Mouse (Mus musculus) lung, postnatal 4 days (tissue): ENCODE results near the gene Cd300e.
"Not testable (repeated sequence)": the region's sequence is repeated elsewhere in the genome, so short reads cannot be mapped to it uniquely, and the experiment has no call there.

ENCODE experiments used
- DNase-seq, 2 experiments: peaks; one replicate each; pipeline ENCODE4 v3.0.0; 2021

Cd300e gene

DNA sequence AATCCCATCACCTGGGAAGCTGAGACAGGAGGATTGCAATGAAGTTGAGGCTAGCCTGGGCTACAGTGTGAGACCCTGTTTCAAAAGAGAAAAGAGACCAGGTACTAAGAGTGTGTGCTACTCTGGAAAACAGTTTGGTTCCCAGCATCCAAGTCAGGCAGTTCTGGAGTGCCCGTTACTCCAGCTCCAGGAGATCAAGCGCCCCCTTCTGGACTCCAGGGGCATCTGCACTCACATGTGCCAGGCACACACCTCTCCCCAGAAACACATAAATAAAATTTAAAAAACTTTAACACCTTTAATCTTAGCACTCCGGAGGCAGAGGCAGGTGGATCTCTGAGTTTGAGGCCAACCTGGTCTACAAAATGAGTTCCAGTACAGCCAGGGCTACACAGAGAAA lies 19.4 kb upstream of the Cd300e start:
- no peak for DNase-seq

DNA sequence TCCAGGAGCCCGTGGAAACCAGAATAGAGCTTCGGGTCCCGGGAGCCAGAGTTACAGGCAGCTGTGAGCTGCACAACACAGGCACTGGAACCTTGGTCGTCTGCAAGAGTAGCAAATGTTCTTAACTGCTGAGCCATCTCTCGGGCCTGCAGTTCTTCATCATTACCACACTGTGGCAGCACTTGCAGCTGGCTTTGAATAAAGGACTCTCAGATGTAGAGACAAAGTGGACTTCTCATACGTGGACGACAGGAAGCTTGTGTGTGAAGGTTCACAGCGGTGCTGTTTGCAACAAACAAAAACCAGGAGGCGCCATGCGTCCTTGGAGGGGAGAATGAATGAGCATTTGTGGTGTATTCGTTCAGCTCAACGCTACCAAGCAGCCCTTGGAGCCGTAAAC lies 18.9 kb upstream of the Cd300e start:
- peak; percentile 33 to 62 for DNase-seq

- no peak for DNase-seq
Measured at GRCm38 (mm10) chr11:115078680-115079079, 16.7 kb upstream of the Cd300e start.

DNA sequence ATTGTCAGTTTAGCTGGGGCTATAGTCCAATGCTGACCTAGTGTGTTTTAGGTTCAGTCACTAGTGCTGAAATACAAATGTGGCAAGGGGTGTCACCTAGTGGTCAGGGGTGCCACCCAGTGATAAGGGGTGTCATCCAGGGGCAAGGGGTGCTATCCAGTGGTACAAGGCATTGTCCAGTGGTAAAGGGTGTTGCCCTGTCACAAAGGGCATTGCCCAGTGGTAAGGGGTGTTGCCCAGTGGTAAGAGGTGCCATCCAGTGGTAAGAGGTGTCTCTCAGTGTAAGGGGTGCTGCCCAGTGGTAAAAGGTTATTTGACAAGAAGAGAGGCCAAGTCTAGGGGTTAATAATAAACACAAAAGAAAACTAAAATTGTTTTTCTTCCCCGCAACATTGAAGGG lies 15.5 kb upstream of the Cd300e start:
- no peak for DNase-seq

GRCm38 (mm10) chr11:115075859-115076258 lies 13.9 kb upstream of the Cd300e start:
- DNase-seq, result no peak

DNA sequence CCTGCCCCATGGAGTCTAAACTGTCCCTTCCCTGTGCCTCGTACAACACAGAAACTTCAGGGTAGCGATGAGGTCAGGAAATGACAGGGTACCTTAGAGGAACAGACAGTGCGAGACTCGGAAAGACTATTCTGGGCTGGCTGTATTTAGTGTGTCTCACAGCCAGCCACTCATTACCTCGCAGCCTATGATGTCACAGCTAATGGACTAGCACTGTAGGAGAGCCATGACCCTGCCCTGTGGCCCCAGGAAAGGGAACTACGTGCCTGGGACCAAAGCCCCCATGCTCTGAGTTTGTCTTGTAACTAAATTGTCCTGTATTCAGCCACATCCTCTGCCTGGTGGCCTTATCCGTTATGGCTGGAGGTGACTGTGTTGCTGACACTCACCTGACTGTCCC lies 13.4 kb upstream of the Cd300e start:
- DNase-seq, result no peak

GRCm38 (mm10) chr11:115073002-115073401 lies 11.0 kb upstream of the Cd300e start:
- DNase-seq, result no peak

- peak; percentile 67 to 85 for DNase-seq
Measured at GRCm38 (mm10) chr11:115071631-115072294, 9.8 kb upstream of the Cd300e start.

DNA sequence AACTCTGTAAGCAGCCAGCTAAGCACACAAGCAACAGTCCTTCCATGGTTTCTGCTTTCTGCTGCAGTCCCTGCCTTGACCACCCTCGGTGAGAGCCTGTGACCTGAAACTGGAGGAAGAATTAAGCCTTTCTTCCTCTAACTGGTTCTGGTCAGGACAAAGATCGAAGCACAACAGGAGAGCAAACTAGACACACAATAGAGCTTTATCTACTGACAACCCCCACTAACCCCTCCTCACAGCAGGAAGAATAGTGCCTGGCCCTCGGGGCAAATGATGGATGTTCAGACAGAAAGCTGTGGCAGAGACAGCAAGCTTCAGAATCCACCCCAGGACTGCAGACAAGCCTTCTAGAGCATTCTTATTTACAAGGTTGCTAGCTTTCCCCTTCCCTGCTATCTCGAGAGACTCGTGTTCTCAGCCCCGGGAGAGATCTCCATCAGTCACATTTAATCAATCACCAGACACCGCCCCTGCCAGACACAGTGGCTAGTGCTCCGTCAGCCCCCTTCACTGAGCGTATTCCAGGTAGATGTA lies 9.1 kb upstream of the Cd300e start:
- DNase-seq, result no peak

DNA sequence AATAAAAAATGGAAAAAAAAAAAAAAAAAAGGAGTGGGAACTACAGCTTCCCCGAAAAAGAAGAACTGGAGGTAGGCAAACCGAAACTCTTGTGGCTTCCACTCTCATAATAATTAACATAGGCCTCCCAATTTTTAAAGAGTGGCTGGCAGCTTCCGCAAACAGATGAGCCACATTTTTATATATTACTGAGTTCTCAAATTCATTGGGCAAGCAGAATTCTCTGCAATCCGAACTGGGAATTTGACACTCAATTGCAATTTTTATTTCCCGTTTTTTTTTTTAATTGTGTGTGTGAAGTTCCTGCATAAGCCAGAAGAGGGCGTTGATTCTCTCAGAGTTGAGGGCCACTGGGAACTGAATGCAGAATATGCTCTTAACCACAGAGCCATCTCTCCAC lies 4.8 kb upstream of the Cd300e start:
- DNase-seq, result no peak

- DNase-seq, result no peak
Measured at GRCm38 (mm10) chr11:115059797-115060196, 2.2 kb downstream of the Cd300e start.

GRCm38 (mm10) chr11:115058701-115059100 lies 3.3 kb downstream of the Cd300e start:
- DNase-seq, result no peak

DNA sequence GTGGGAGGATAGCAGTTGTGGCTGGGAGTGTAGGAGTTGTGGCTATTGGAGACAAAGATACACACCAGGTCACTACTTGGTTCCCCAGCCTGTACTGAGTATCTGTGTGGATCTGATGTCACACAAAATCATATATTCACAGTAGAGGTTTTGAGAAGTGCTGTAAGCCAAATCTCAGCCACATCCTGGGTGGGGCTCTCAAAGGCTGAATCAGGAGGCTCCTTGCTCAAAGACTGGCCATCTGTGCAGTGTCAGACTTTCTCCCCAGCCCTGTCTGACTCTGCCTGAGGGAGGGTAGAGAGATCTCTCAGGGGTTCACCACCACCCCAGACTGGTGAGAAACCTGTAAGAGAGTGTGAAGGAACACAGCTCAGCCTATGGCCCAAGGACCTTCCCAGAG lies 7.4 kb downstream of the Cd300e start:
- DNase-seq, result no peak

- no peak for DNase-seq
Measured at GRCm38 (mm10) chr11:115052991-115053390, 9.0 kb downstream of the Cd300e start.

GRCm38 (mm10) chr11:115052206-115052605 lies 9.8 kb downstream of the Cd300e start:
- peak in 1 of 2 experiments; percentile 49 for DNase-seq

DNA sequence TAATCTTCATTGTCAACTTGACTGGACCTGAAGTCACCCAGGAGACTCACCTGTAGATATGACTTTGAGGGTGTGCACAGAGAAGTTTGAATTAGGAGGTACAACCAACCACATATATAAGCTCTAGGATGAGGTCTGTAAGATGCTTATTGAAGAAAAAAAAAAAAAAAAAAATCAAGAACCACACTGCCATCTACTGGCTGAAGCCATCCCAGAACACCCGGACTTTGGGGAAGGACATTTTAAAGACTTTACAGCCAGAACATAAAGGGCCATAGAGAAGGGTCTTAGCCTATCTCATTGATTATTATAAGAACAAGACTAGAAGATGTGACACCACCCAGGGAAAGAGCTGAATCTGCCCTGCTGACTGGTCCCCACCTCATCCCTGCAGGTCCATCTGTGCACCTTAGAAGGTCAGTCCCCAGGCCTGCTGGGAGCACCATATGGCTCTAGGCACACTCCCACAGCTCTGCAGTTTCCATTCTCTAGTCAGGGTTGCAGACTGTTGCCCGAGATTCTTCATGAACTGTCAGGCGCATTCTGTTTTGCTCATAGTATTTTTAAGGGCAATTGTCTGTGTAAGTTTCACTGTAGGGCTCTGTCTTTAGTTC lies 12.6 kb downstream of the Cd300e start:
- DNase-seq, result no peak

- DNase-seq, result peak in 1 of 2 experiments; percentile 2
Measured at GRCm38 (mm10) chr11:115048259-115048658, 13.7 kb downstream of the Cd300e start, which contains the start of gene Cd300ld3. Gene Cd300ld3, minus strand, starts transcription at chr11:115048409.

GRCm38 (mm10) chr11:115037669-115038068 lies 24.3 kb downstream of the Cd300e start, which contains the start of gene Cd300ld5:
Gene Cd300ld5, minus strand, starts transcription at chr11:115037769.
- not testable (repeated sequence) for DNase-seq

- DNase-seq, result not testable (repeated sequence)
Measured at GRCm38 (mm10) chr11:115026912-115027311, 35.1 kb downstream of the Cd300e start, which contains the start of gene Cd300ld4. Gene Cd300ld4, minus strand, starts transcription at chr11:115027012.

- DNase-seq, result not testable (repeated sequence)
Measured at GRCm38 (mm10) chr11:115016093-115016492, 45.9 kb downstream of the Cd300e start, which contains the start of gene Cd300ld2. Gene Cd300ld2, minus strand, starts transcription at chr11:115016193.

- DNase-seq, result peak; percentile 18 to 22
Measured at GRCm38 (mm10) chr11:115004070-115004469, 57.9 kb downstream of the Cd300e start.
